Mouse (Mus musculus) erythroblast, embryonic 14.5 days (primary cell): ENCODE measurements around the gene Lamtor2.

Experiments
- GATA1 ChIP-seq: IDR thresholded peaks from 2 replicates; pipeline ENCODE4 v1.6.1; 2012; ENCODE audit warnings: low read length, inconsistent platforms, mixed read lengths
- TAL1 ChIP-seq: IDR thresholded peaks from 3 replicates; pipeline ENCODE4 v1.6.1; 2012; ENCODE audit warnings: low read length, inconsistent platforms, mixed read lengths

DNA sequence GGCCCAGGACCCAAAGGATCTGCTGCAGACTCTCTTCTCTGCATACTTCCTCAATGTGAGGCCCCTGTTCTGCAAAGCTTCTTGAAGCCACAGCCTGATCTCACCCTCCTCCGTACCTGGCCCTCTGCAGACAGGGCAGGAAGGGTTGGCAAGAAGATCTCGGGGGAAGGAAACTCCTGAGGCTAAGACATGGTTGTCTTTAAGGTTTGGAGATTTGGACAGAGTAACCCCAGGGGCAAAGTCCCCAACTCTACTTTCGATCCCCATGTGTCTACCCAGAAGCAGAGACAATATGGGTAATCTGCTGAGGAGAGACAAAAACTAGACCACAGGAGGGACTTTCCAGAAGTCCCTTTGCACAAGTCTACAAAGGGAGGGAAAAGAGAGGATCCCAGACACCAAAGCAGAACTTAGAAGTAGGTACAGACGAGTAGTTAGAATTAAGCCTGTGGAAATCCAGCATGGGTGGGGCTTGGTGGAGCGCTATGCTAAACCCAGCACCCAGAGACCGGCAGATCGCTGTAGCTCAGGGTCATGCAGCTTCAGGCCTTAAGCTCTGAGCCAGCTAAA, 39.2 kb downstream of the Lamtor2 start:
- no peak for TF ChIP-seq TAL1
- no peak for TF ChIP-seq GATA1
